Mouse (Mus musculus) leukemia stem cell, adult 10-12 weeks (primary cell): ENCODE results near the gene Smap2. TPM values are rescaled to one million over a fixed set of nuclear protein-coding genes. Genes with fewer than 3 reads are reported as not detected.

Experiments
- polyA plus RNA-seq: library from polyadenylated mRNA; stranded (reverse); fragments of >175 nt; gene quantifications from 2 replicates; pipeline ENCODE4 v1.2.3, GENCODE M21; 2012; ENCODE audit warnings: low replicate concordance

Smap2 gene
- 37.9 and 49.8 TPM in 2 replicates for polyA plus RNA-seq

GRCm38 (mm10) chr4:121016928-121017657, at the start of gene Smap2:
Gene Smap2, minus strand, starts transcription at chr4:121017247.

GRCm38 (mm10) chr4:121039331-121040115, 22.5 kb upstream of the Smap2 start, which contains the start of gene Col9a2:
Gene Col9a2, plus strand, starts transcription at chr4:121039385.

GRCm38 (mm10) chr4:120951428-120951973, 65.5 kb downstream of the Smap2 start, which contains the start of gene Zfp69:
Gene Zfp69, minus strand, starts transcription at chr4:120951699.

GRCm38 (mm10) chr4:120924554-120925299, 92.3 kb downstream of the Smap2 start, which contains the start of gene Exo5:
Gene Exo5, minus strand, starts transcription at chr4:120925017.

Other genes starting within 250 kb of the Smap2 start
- gene Nfyc, start 185.7 kb downstream of the Smap2 start, polyA plus RNA-seq = 25.4 and 166 TPM in 2 replicates
- gene Rims3, start 162.4 kb downstream of the Smap2 start, polyA plus RNA-seq = 3.0 and 5.9 TPM in 2 replicates
- gene Exo5, start 92.2 kb downstream of the Smap2 start, polyA plus RNA-seq = 2.7 and 4.3 TPM in 2 replicates
- 0.89 and 2.9 TPM in 2 replicates for gene Zfp69, start 65.5 kb downstream of the Smap2 start, polyA plus RNA-seq
- 0.25 TPM in 1 of 2 replicates, not detected in the other for gene Col9a2, start 22.1 kb upstream of the Smap2 start, polyA plus RNA-seq
- 1.4 and 3.3 TPM in 2 replicates for gene Zmpste24, start 81.0 kb upstream of the Smap2 start, polyA plus RNA-seq
- gene Tmco2, start 92.0 kb upstream of the Smap2 start, polyA plus RNA-seq = 0.27 TPM in 1 of 2 replicates, not detected in the other
- 1.8 and 3.2 TPM in 2 replicates for gene Rlf, start 197.8 kb upstream of the Smap2 start, polyA plus RNA-seq